Mouse (Mus musculus) thymus, postnatal 36 days (tissue): ENCODE measurements around the gene Dhx34.
"Not testable (repeated sequence)": the region's sequence is repeated elsewhere in the genome, so short reads cannot be mapped to it uniquely, and the experiment has no call there.

Experiments used
- DNase-seq, 2 experiments: peaks; one replicate each; pipeline ENCODE4 v3.0.0; 2022; ENCODE audit warnings: mixed read lengths in 2 of 2

Dhx34 gene

DNA sequence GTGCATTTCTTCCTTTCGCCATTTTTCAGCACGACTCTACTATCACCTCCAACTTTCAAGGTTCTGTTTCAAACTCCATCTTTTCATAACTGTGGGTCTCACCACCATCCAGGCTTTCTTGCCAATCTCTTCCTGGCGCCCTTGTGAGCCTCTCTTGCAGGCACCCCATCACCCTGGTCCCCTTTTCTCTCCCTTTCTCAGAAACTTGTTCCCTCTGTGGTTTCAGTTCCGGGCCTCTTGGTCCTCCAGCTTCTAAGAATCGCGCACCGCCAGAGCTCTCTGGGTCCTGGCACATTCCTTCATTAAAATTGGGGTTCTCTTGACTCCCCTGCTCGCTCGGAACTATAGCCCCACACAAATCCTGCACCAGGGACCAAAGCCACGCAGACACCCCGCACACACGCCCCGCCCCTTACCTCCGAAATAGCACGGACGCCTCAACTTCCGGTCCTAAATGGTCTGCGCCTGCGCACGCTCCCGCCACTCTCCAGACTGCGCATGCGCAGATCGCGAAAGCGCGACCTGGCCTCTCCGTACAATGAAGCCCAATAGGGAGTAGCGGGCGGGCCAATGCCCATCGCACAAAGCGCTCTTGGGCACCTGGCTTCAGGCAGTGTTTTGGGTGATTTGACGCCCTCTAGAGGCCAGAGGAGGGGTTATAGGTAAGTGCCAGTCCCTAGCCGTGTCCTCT, at the start of gene Dhx34:
TSS of gene Dhx34 (minus strand) at position 456 of the 691 bp plus-strand sequence.
- peak; percentile 96 for DNase-seq

- no peak for DNase-seq
These were observed 49.3 kb upstream of the Dhx34 start for GRCm38 (mm10) chr7:16271139-16271538.

GRCm38 (mm10) chr7:16266593-16266992, 44.8 kb upstream of the Dhx34 start:
- DNase-seq: not testable (repeated sequence)

GRCm38 (mm10) chr7:16265856-16266255, 44.0 kb upstream of the Dhx34 start:
- no peak for DNase-seq

DNA sequence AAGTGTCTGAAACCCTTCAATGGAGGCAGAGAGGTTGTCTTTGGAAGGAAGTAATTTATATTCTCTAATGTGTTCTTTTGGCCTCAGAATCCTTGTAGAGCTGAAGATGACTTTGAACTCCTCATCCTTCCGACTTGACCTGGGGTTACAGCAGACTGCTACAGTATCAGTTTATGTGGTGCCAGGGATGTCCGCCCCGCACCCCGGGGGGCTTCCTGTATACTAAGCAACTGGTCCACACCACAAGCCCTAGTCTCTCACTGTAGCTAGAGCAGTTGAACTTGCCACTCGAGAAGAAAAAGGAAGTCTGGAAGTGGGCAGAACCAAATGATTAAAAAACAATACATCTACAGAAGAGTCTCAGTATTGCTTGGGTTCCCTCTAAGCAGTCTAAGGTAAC, 42.0 kb upstream of the Dhx34 start:
- no peak for DNase-seq

DNA sequence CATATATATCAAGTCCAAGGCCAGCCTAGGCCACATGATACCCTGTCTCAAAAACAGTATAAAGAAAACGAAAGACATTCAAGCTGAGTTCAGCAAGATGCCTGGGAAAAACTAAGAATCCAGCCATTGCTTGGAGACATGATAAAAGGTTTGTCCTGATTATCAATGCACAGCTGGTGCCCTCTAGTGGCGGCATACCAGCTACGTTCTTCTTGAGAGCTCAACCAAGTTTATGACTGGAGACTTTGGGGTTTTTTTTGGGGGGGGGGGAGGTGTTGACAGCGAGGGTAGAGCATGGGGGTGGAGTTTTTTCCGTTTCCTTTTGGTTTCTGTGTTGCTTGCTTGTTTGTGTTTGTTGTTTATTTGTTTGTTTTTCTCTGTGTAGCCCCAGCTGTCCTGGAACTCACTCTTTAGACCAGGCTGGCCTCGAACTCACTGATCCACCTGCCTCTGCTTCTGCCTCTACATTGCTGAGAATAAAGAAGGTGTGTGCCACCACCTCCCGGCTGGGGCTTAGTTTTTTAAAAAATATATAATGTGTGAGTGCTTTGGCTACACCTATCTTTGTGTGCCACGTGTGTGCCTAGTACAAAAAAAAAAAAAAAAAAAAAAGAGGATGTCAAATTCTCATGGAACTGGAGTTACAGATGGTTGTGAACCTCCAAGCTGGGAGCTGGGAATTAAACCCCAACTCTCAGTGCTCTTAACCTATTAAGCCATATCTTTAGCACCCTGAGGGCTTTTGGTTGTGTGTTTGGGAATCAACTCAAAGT, 41.4 kb upstream of the Dhx34 start:
- peak; percentile 72 to 75 for DNase-seq

- DNase-seq: no peak
These were observed 39.3 kb upstream of the Dhx34 start for GRCm38 (mm10) chr7:16261097-16261496.

GRCm38 (mm10) chr7:16259110-16259590, 37.3 kb upstream of the Dhx34 start, which contains the start of gene C5ar1:
TSS of gene C5ar1 (minus strand) at chr7:16259540.
- DNase-seq: no peak

- DNase-seq: no peak
These were observed 36.0 kb upstream of the Dhx34 start for GRCm38 (mm10) chr7:16257830-16258229.

GRCm38 (mm10) chr7:16255963-16256362, 34.1 kb upstream of the Dhx34 start:
- not testable (repeated sequence) for DNase-seq

DNA sequence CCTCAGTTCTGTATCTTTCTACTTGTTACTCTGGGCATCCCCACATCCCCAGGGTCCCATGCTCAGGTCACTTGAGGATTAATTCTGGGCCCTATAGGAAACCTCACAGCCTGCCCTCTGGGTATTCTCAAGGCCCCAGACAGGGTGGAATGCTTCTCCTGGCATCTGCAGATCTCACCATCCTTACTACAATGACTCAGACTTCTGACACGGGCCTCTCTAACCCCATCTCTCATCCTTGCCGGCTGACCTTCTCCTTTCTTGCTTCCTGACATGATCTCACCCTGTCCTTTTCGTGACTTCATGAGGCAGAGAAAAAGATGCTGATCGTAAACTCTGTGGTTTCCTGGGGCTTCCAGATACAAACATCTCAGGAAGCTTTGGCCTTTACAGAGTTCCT, 32.4 kb upstream of the Dhx34 start:
- no peak for DNase-seq

- DNase-seq: no peak
These were observed 28.9 kb upstream of the Dhx34 start for GRCm38 (mm10) chr7:16250687-16251086.

- DNase-seq: no peak
These were observed 24.1 kb upstream of the Dhx34 start for GRCm38 (mm10) chr7:16245958-16246357.

GRCm38 (mm10) chr7:16244067-16244466, 22.2 kb upstream of the Dhx34 start, which contains the start of gene C5ar2:
TSS of gene C5ar2 (minus strand) at chr7:16244154.
- DNase-seq: no peak

DNA sequence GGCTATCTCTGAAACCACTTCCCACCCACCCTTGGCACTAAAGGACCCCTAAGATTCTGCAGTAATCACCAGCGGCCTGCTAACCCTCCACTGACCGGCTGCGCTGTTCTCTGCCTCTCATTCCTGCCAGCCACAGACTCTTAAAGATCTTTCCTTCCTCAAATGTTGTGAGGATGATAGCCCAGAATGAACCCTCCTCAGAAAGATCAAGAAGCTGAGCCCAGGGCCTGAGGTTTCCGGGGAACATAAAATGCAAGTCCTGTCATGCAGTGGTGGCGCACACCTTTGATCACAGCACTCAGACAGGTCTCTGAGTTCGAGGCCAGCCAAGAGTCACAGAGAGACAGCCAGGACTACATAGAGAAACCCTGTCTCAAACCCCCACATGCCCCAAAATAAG, 20.4 kb upstream of the Dhx34 start:
- no peak for DNase-seq

DNA sequence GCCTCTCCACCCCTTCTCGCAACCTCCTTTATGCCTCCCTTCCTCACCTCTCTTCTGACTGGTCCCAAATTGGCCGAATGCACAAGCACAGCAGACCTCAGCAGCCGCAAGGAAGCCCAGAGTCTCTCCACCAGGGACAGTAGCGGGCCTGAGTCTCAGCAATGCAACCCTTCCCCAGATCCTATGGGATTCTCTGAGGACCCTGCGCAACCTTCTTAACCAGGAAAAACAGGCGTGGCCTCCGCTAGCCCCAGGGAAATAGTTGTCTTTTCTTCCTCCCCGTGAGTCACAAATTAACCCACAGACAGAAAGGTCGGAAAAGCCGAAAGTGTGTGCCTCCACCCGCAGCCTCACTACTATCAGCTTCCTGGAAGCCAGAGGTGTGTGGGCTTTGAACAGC, 19.9 kb upstream of the Dhx34 start:
- no peak for DNase-seq

GRCm38 (mm10) chr7:16240978-16241303, 19.1 kb upstream of the Dhx34 start:
- no peak for DNase-seq

- no peak for DNase-seq
These were observed 18.6 kb upstream of the Dhx34 start for GRCm38 (mm10) chr7:16240281-16240977.

DNA sequence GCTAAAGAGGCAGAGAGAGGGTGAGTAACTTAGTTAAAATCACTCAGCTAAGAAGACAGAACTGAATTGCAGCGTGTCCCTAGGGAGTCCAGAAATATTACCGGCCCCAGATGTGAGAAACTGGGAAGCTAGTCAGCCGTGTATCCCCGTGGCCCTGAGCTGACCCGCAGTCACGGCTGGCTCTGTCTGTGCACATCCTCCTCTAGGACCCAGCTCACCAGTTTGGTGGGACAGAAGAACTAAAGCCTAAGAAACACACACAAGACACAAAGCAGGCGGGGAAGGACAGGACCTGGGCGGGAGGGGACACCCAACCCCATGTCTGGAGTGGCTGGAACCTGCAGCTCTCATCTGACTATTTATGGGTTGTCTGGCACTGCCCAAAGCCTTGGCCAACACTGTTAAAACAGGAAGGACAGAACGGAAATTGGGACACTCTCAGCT, 17.7 kb upstream of the Dhx34 start:
- DNase-seq: no peak

DNA sequence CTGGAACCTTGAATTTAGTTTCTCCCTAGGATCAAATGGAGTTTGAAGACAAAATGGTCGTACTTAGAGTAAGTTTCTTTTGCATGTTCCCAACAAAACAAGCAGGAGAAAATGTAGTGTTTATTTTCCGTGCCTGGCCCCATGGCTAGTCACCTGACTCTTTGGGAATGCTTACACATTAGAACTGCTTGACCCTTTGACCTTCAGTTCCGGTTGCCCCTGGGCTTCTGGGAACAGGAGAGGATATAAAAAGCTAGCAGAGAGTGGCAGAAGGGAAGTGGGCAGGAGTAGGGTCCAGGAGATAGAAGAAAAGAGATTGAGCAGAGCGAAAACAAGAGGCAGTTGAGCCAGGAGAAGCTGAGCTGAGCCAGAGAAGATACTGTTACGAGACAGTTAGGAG, 8.0 kb upstream of the Dhx34 start:
- DNase-seq: no peak

GRCm38 (mm10) chr7:16213986-16214385, 7.9 kb downstream of the Dhx34 start:
- no peak for DNase-seq

DNA sequence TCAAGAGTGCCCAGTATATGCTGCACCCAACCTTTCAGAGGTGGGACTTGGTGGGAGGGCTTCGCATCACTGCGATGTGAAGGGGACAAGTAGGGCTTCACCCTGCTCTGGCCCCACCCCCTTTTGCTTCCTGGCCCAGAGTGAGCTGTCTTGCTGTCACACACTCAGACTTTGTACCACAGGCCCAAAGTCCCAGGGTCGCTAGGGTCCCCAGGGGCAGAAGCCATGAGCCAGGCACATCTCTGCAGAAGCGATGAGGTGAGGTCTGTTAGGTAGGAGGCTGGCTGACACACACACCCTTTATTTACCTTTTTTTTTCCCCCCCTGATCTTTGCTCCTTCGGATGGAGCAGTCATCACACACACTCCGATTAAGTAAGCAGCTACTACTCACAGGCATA, 8.6 kb downstream of the Dhx34 start:
- DNase-seq: no peak

GRCm38 (mm10) chr7:16210862-16211365, 10.9 kb downstream of the Dhx34 start:
- no peak for DNase-seq
